Mouse (Mus musculus) CH12.LX (cell line): ENCODE data around the gene Btbd8. TPM values are rescaled to one million over a fixed set of nuclear protein-coding genes. Genes with fewer than 3 reads are reported as not detected.

Source experiments
- DNase-seq: peaks from one replicate; pipeline ENCODE4 v3.0.0-alpha.2; 2013; ENCODE audit errors: extremely low read depth
- H3K27ac ChIP-seq: 2 replicates; pipeline ENCODE4 v1.5.1; 2012; ENCODE audit warnings: low read depth, mild to moderate bottlenecking, control low read depth, moderate library complexity; ENCODE audit not compliant: insufficient read depth
- H3K27me3 ChIP-seq: replicated peaks from 2 replicates; pipeline ENCODE3; 2012; ENCODE audit warnings: inconsistent platforms
- H3K36me3 ChIP-seq, 2 experiments: replicated peaks in 1 of 2; 2 replicates each; pipeline versions ENCODE3 to v1.6.1; 2012; ENCODE audit warnings: inconsistent platforms in 1 of 2, low read length in 1 of 2, mild to moderate bottlenecking in 1 of 2, mixed read lengths in 1 of 2, moderate library complexity in 1 of 2; ENCODE audit not compliant: control insufficient read depth in 1 of 2, insufficient read depth in 1 of 2
- H3K4me1 ChIP-seq, 2 experiments: 2 replicates each; pipeline ENCODE4 v1.6.1; 2012; ENCODE audit warnings: inconsistent platforms in 1 of 2, moderate library complexity in 1 of 2; ENCODE audit not compliant: insufficient read depth in 2 of 2, control insufficient read depth in 1 of 2
- H3K4me2 ChIP-seq: 2 replicates; pipeline ENCODE4 v1.6.1; 2012; ENCODE audit warnings: low read depth, mild to moderate bottlenecking, control low read depth; ENCODE audit not compliant: poor library complexity, insufficient read depth, severe bottlenecking
- H3K4me3 ChIP-seq, 3 experiments: fragments of 150-350 bp in 1 of 3; sonication (generic) in 1 of 3; replicated peaks in 1 of 3; 2 replicates each; pipeline versions ENCODE3 to v1.5.1; 2011 to 2012; ENCODE audit warnings: low read depth in 2 of 3, low read length in 2 of 3, mild to moderate bottlenecking in 2 of 3, moderate library complexity in 2 of 3, control low read depth in 1 of 3, improper control_type of control experiment in 1 of 3, inconsistent platforms in 1 of 3, mixed read lengths in 1 of 3; ENCODE audit not compliant: poor library complexity in 1 of 3
- H3K79me2 ChIP-seq: replicated peaks from 2 replicates; pipeline ENCODE4 v1.6.1; 2012; ENCODE audit warnings: mild to moderate bottlenecking, moderate library complexity; ENCODE audit not compliant: control insufficient read depth, poor library complexity, insufficient read depth, severe bottlenecking; ENCODE audit errors: extremely low read depth
- H3K9ac ChIP-seq: 2 replicates; pipeline ENCODE4 v1.6.1; 2012; ENCODE audit warnings: low read depth, mild to moderate bottlenecking, control low read depth, moderate library complexity; ENCODE audit not compliant: insufficient read depth
- H3K9me3 ChIP-seq: replicated peaks from 2 replicates; pipeline ENCODE3; 2012; ENCODE audit warnings: low read length, inconsistent platforms, mixed read lengths
- CHD1 ChIP-seq: IDR thresholded peaks from 2 replicates; pipeline ENCODE4 v1.6.1; 2012; ENCODE audit warnings: low read depth, low read length, improper control_type of control experiment, inconsistent platforms
- CHD2 ChIP-seq: IDR thresholded peaks from 2 replicates; pipeline ENCODE4 v1.6.1; 2011; ENCODE audit warnings: low read length, improper control_type of control experiment
- EP300 ChIP-seq: IDR thresholded peaks from 2 replicates; pipeline ENCODE4 v1.6.1; 2011; ENCODE audit warnings: low read length, improper control_type of control experiment
- GABPA ChIP-seq: IDR thresholded peaks from 2 replicates; pipeline ENCODE4 v1.6.1; 2012; ENCODE audit warnings: low read depth, low read length, improper control_type of control experiment, inconsistent platforms; ENCODE audit not compliant: insufficient replicate concordance
- JUN ChIP-seq: IDR thresholded peaks from 2 replicates; pipeline ENCODE4 v1.6.1; 2011; ENCODE audit warnings: low read depth, mild to moderate bottlenecking, low read length, improper control_type of control experiment, moderate library complexity; ENCODE audit not compliant: insufficient read depth
- KAT2A ChIP-seq: IDR thresholded peaks from 2 replicates; pipeline ENCODE4 v1.6.1; 2012; ENCODE audit warnings: low read length, improper control_type of control experiment, inconsistent platforms; ENCODE audit not compliant: insufficient replicate concordance
- MAFK ChIP-seq: IDR thresholded peaks from 2 replicates; pipeline ENCODE4 v1.6.1; 2011; ENCODE audit warnings: low read length, improper control_type of control experiment; ENCODE audit not compliant: insufficient replicate concordance
- MAX ChIP-seq: IDR thresholded peaks from 2 replicates; pipeline ENCODE4 v1.6.1; 2011; ENCODE audit warnings: low read length, improper control_type of control experiment
- MXI1 ChIP-seq: IDR thresholded peaks from 2 replicates; pipeline ENCODE4 v1.6.1; 2011; ENCODE audit warnings: mild to moderate bottlenecking, low read depth, low read length, improper control_type of control experiment
- MYC ChIP-seq: IDR thresholded peaks from 2 replicates; pipeline ENCODE4 v1.6.1; 2011; ENCODE audit warnings: low read depth, mild to moderate bottlenecking, improper control_type of control experiment, low read length
- NRF1 ChIP-seq: IDR thresholded peaks from 2 replicates; pipeline ENCODE4 v1.6.1; 2014; ENCODE audit warnings: low read depth, mild to moderate bottlenecking, inconsistent platforms, low read length, improper control_type of control experiment, moderate library complexity
- POLR2A ChIP-seq: IDR thresholded peaks from 2 replicates; pipeline ENCODE4 v1.6.1; 2011; ENCODE audit warnings: low read depth, mild to moderate bottlenecking, improper control_type of control experiment, low read length
- RAD21 ChIP-seq: IDR thresholded peaks from 2 replicates; pipeline ENCODE4 v1.6.1; 2011; ENCODE audit warnings: low read depth, mild to moderate bottlenecking, low read length, improper control_type of control experiment, moderate library complexity
- RCOR1 ChIP-seq: conservative IDR thresholded peaks from 2 replicates; pipeline ENCODE4 v1.6.1; 2012; ENCODE audit warnings: low read depth, mild to moderate bottlenecking, inconsistent platforms, low read length, improper control_type of control experiment
- SIN3A ChIP-seq: IDR thresholded peaks from 2 replicates; pipeline ENCODE4 v1.6.1; 2012; ENCODE audit warnings: low read length, improper control_type of control experiment, inconsistent platforms
- TBP ChIP-seq: conservative IDR thresholded peaks from 2 replicates; pipeline ENCODE4 v1.6.1; 2011; ENCODE audit warnings: low read depth, low read length, improper control_type of control experiment
- TCF12 ChIP-seq: IDR thresholded peaks from 2 replicates; pipeline ENCODE4 v1.6.1; 2014; ENCODE audit warnings: low read depth, mild to moderate bottlenecking, inconsistent platforms, low read length, improper control_type of control experiment
- UBTF ChIP-seq: IDR thresholded peaks from 2 replicates; pipeline ENCODE4 v1.6.1; 2012; ENCODE audit warnings: low read depth, mild to moderate bottlenecking, inconsistent platforms, low read length, improper control_type of control experiment, moderate library complexity
- dilution Hi-C: fragments of 300-500 bp; cut with MboI; formaldehyde crosslinking; loops from 2 replicates; pipeline ENCODE4 v1.14.3; 2020; ENCODE audit warnings: low sequenced_read_pairs; ENCODE audit not compliant: extremely low pct_unique_long_range_greater_than_20kb, extremely low pct_ligation_motif_present
- in situ Hi-C: fragments of 300-500 bp; cut with MboI; formaldehyde crosslinking; loops from 3 replicates; pipeline ENCODE4 v1.14.3; 2019; ENCODE audit warnings: low sequenced_read_pairs, low pct_ligation_motif_present, low pct_unique_long_range_greater_than_20kb, mixed read lengths
- polyA plus RNA-seq: library from polyadenylated mRNA; unstranded; fragments of >175 nt; gene quantifications from 2 replicates; pipeline ENCODE4 v1.2.1, GENCODE M21; 2012; ENCODE audit warnings: low read depth; ENCODE audit not compliant: insufficient read length
- total RNA-seq, 2 experiments: library from RNA; depleted of rRNA; stranded (reverse); fragments of 300-350 nt in 1 of 2; fragments of >200 nt in 1 of 2; gene quantifications; 2 replicates each; pipeline ENCODE4 v1.2.3; 2012 to 2014

Btbd8 gene
- total and polyA plus RNA-seq, 3 experiments: 5.1 to 5.9 (median 5.2) TPM

DNA sequence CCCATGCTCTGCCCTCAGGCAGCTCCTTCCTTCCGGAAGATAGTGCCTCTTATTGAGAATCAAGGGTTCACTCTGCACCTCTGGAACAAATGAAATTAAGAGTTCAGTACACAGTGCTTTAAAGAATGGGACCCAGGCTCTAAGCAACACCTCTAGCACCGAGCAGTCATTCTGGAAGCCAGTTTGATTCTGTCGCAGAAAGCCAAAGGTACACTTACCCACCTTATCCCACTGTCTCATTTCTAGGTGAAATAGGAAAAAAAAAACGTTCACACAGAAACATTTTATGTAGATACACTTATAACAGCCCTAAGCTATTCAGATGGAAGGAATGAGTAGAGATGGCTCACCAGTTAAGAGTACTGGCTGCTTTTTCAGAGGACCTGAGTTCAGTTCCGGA lies 35.4 kb upstream of the Btbd8 start, which contains the start of gene Ephx4:
TSS of gene Ephx4 (plus strand) at position 301 of the 400 bp plus-strand sequence.
- no peaks in the 10 kb centered on the region for H3K9me3 ChIP-seq

DNA sequence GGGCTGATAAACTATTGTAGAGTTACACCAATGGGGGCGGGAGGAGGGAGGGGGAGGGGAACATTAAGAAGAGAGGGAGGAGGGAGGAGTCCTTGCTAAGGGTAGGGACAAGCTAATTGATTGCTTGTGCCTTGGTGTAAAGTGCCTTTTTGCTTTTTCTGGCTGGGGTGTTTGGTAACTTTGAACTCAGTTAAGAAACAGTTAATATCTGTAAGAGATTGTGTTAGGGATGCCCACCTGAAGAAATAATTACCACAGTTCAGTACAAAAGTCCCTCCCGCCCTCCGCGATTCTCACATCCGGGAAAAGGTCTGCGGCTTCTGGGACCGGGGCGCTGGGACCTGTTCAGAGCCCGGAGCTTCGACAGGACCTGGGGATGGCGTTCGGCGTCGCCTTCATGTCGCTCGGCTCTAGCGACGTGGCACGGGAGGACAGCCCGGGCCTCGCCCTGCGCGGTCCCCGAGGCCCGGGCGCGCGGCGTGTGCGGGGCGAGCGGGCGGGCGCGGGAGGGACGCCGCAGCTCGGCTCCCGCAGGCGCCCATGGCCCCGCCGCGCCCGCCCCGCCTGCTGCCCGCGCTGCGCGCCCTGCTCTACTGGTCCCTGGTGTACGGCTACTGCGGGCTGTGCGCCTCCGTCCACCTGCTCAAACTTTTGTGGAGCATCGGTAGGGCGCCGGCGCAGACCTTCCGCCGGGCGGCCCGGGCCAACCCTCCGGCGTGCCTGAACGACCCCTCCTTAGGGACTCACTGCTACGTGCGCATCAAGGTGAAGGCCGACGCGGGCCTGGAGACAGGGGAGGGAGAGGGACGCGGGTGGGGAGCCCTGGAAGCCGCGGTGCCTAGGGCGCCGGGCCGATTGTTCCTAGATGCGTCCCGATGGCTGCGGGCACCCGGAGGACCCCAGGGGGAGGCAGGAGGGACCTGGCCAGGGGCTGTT lies 34.5 kb upstream of the Btbd8 start:
- Histone ChIP-seq H3K4me2 (peak overlapping the region; percentile 48), H3K4me3 (peak overlapping the region in 1 of 3 experiments; percentile 59), H3K9me3 (no peaks in the 10 kb centered on the region), H3K27me3 (no peaks in the 10 kb centered on the region), H3K79me2 (no peaks in the 10 kb centered on the region), H3K36me3 (no peaks in the 10 kb centered on the region), H3K4me1 (no peaks in the 10 kb centered on the region), H3K9ac (peak overlapping the region; percentile 44), H3K27ac (no peak overlapping the region)
- no peak for DNase-seq
- TF ChIP-seq GABPA (no peak), KAT2A (no peak), SIN3A (no peak), RAD21 (no peak), POLR2A (no peak), MAFK (no peak), TCF12 (no peak), MYC (no peak), EP300 (no peak), MAX (no peak), CHD1 (no peak), RCOR1 (no peak), UBTF (no peak), MXI1 (no peak), CHD2 (no peak), TBP (no peak), NRF1 (no peak)
- in situ Hi-C loops (no loop called here), dilution Hi-C loops (no loop called here)

More for the DNA sequence above, 35.4 kb upstream of the Btbd8 start, which contains the start of gene Ephx4:
- Histone ChIP-seq H3K36me3 (no peaks in the 10 kb centered on the region), H3K9ac (peak within 1 kb of the TSS; percentile 44), H3K27me3 (no peaks in the 10 kb centered on the region), H3K79me2 (no peaks in the 10 kb centered on the region), H3K4me1 (no peaks in the 10 kb centered on the region), H3K4me2 (peak within 1 kb of the TSS; percentile 48), H3K4me3 (peak within 1 kb of the TSS in 1 of 3 experiments; percentile 59), H3K27ac (no peak within 1 kb of the TSS)
- no peak for DNase-seq
- TF ChIP-seq JUN (no peak), SIN3A (no peak)
- in situ Hi-C loops: no loop called here
- dilution Hi-C loops: no loop called here
